Mouse (Mus musculus): ENCODE measurements around the gene Ppp1r13b. TPM values are rescaled to one million over a fixed set of nuclear protein-coding genes. Genes with fewer than 3 reads are reported as not detected.

Ppp1r13b gene
- polyA plus RNA-seq, 1 experiment from 2014 or later: 19.7 TPM

- ATAC-seq: no peak
- H3K4me1 ChIP-seq (replicated peaks): peaks cover 8% of the 10 kb centered on the region; the same call in 1 of the 2 replicates
- no peaks in the 10 kb centered on the region for H3K9me3 ChIP-seq
- H3K27me3 ChIP-seq: no peaks in the 10 kb centered on the region
- H3K4me2 ChIP-seq (replicated peaks): no peak overlapping the region
- WGBS: 67% methylated on average over 7 of the region's 7 CpGs
- H3K36me3 ChIP-seq: no peaks in the 10 kb centered on the region
- H3K4me3 ChIP-seq (replicated peaks): no peak overlapping the region
- H3K9ac ChIP-seq (replicated peaks): no peak overlapping the region
- H3K27ac ChIP-seq: no peak overlapping the region
These were observed 10.8 kb downstream of the Ppp1r13b start for GRCm38 (mm10) chr12:111896908-111897661.

GRCm38 (mm10) chr12:111894082-111894481 is 13.8 kb downstream of the Ppp1r13b start:
- Histone ChIP-seq H3K4me1 (replicated peaks) (no peaks in the 10 kb centered on the region), H3K27ac (no peak overlapping the region), H3K9me3 (no peaks in the 10 kb centered on the region), H3K27me3 (no peaks in the 10 kb centered on the region), H3K9ac (replicated peaks) (no peak overlapping the region), H3K36me3 (no peaks in the 10 kb centered on the region), H3K4me2 (replicated peaks) (no peak overlapping the region), H3K4me3 (replicated peaks) (no peak overlapping the region)
- no peak for ATAC-seq
- WGBS: 52% methylated on average over 1 of the region's 1 CpGs

DNA sequence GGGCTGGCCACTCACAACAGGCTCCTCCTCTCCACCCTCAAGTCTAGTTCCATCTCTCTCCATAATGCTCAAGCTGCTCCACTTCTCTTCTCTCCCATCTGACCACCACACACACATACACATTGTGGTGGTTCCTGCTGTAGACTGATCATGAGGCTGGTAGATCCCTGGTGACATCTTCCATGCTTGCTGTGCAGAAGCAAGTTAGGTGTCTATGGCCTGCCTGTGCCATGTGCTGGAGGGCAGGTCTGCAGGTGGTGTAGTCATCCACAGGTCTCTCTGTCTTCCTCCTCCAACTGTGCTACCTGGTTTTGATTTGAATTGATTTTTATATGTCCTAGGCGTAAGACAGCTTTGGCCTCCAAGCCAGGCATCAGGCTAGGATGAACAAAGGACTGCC is 14.9 kb downstream of the Ppp1r13b start:
- Histone ChIP-seq H3K9ac (replicated peaks) (no peak overlapping the region), H3K9me3 (no peaks in the 10 kb centered on the region), H3K4me1 (replicated peaks) (no peaks in the 10 kb centered on the region), H3K27me3 (no peaks in the 10 kb centered on the region), H3K36me3 (no peaks in the 10 kb centered on the region), H3K27ac (no peak overlapping the region), H3K4me2 (replicated peaks) (no peak overlapping the region), H3K4me3 (replicated peaks) (no peak overlapping the region)
- WGBS: 93% methylated on average over 1 of the region's 1 CpGs
- no peak for ATAC-seq

GRCm38 (mm10) chr12:111891800-111892199 is 16.1 kb downstream of the Ppp1r13b start:
- no peak overlapping the region for H3K9ac ChIP-seq (replicated peaks)
- no peak overlapping the region for H3K4me2 ChIP-seq (replicated peaks)
- H3K36me3 ChIP-seq: no peaks in the 10 kb centered on the region
- no peaks in the 10 kb centered on the region for H3K4me1 ChIP-seq (replicated peaks)
- H3K27me3 ChIP-seq: no peaks in the 10 kb centered on the region
- WGBS: 84% methylated on average over 4 of the region's 4 CpGs
- H3K9me3 ChIP-seq: no peaks in the 10 kb centered on the region
- H3K4me3 ChIP-seq (replicated peaks): no peak overlapping the region
- H3K27ac ChIP-seq: no peak overlapping the region
- no peak for ATAC-seq

GRCm38 (mm10) chr12:111889251-111889650 is 18.7 kb downstream of the Ppp1r13b start:
- Histone ChIP-seq H3K4me3 (replicated peaks) (no peak overlapping the region), H3K36me3 (no peaks in the 10 kb centered on the region), H3K9ac (replicated peaks) (no peak overlapping the region), H3K4me2 (replicated peaks) (no peak overlapping the region), H3K9me3 (no peaks in the 10 kb centered on the region), H3K27me3 (no peaks in the 10 kb centered on the region), H3K4me1 (replicated peaks) (0 out of 2 replicates have a peak, but pooled peaks cover 3% of the 10 kb centered on the region), H3K27ac (no peak overlapping the region)
- no peak for ATAC-seq
- 90% methylated on average over 3 of the region's 3 CpGs for WGBS

- H3K9me3 ChIP-seq: no peaks in the 10 kb centered on the region
- ATAC-seq: no peak
- 86% methylated on average over 4 of the region's 4 CpGs for WGBS
These were observed 19.5 kb downstream of the Ppp1r13b start for GRCm38 (mm10) chr12:111888303-111888864.

DNA sequence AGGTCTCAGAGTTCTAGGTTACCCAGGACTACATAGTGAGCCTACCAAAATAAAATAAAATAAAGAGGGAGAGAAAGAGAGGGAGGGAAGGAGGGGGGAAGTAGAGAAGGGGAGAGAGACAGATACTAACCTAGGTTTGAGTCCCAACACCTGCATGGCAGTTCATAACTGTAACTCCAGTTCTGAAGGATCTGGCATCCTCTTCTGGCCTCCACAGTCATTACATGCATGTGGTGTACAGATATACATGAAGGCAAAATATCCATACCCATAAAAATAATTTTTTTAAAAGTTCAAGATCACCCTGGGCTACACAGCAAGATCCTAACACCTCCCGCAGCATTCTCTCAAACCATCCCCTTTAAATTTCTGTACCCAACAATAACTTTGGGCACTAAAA is 20.9 kb downstream of the Ppp1r13b start:
- no peak overlapping the region for H3K4me3 ChIP-seq (replicated peaks)
- H3K36me3 ChIP-seq: no peaks in the 10 kb centered on the region
- no peaks in the 10 kb centered on the region for H3K27me3 ChIP-seq
- no peak for ATAC-seq
- 90% methylated on average over 1 of the region's 1 CpGs for WGBS
- H3K4me1 ChIP-seq (replicated peaks): 0 out of 2 replicates have a peak, but pooled peaks cover 3% of the 10 kb centered on the region
- no peaks in the 10 kb centered on the region for H3K9me3 ChIP-seq
- no peak overlapping the region for H3K9ac ChIP-seq (replicated peaks)
- no peak overlapping the region for H3K4me2 ChIP-seq (replicated peaks)
- H3K27ac ChIP-seq: no peak overlapping the region

More at GRCm38 (mm10) chr12:111888303-111888864, 19.5 kb downstream of the Ppp1r13b start:
- H3K9ac ChIP-seq (replicated peaks): no peak overlapping the region
- no peak overlapping the region for H3K27ac ChIP-seq
- H3K4me2 ChIP-seq (replicated peaks): no peak overlapping the region
- H3K4me3 ChIP-seq (replicated peaks): no peak overlapping the region
- H3K4me1 ChIP-seq (replicated peaks): 0 out of 2 replicates have a peak, but pooled peaks cover 3% of the 10 kb centered on the region
- H3K27me3 ChIP-seq: no peaks in the 10 kb centered on the region
- H3K36me3 ChIP-seq: no peaks in the 10 kb centered on the region

GRCm38 (mm10) chr12:111882852-111883251 is 25.1 kb downstream of the Ppp1r13b start:
- Histone ChIP-seq H3K4me3 (replicated peaks) (no peak overlapping the region), H3K27ac (no peak overlapping the region), H3K36me3 (no peaks in the 10 kb centered on the region), H3K4me2 (replicated peaks) (no peak overlapping the region), H3K9me3 (no peaks in the 10 kb centered on the region), H3K4me1 (replicated peaks) (0 out of 2 replicates have a peak, but pooled peaks cover 3% of the 10 kb centered on the region), H3K27me3 (no peaks in the 10 kb centered on the region), H3K9ac (replicated peaks) (no peak overlapping the region)
- ATAC-seq: no peak
- 73% methylated on average over 4 of the region's 4 CpGs for WGBS

DNA sequence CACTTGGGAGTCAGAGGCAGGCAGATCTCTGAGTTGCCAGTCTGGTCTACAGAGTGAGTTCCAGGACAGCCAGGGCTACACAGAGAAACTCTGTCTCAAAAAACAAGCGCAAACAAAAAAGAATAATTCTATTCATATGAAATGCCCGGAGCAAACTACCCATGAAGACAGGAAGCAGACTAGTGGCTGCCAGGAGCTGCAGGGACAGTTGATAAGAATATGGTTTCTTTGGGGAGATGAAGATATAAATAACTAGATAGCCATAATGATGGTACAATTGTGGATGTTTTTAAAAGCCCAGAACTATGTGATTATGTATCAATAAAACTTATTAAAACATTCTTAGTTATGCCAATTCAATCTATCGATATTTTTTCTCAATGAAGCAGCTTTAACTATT is 25.9 kb downstream of the Ppp1r13b start:
- no peaks in the 10 kb centered on the region for H3K27me3 ChIP-seq
- H3K4me1 ChIP-seq (replicated peaks): 0 out of 2 replicates have a peak, but pooled peaks cover 3% of the 10 kb centered on the region
- ATAC-seq: no peak
- H3K9me3 ChIP-seq: no peaks in the 10 kb centered on the region
- H3K36me3 ChIP-seq: no peaks in the 10 kb centered on the region
- no peak overlapping the region for H3K9ac ChIP-seq (replicated peaks)
- H3K4me2 ChIP-seq (replicated peaks): no peak overlapping the region
- H3K4me3 ChIP-seq (replicated peaks): no peak overlapping the region
- H3K27ac ChIP-seq: no peak overlapping the region
- WGBS: 88% methylated on average over 3 of the region's 3 CpGs

- H3K4me3 ChIP-seq (replicated peaks): no peak overlapping the region
- H3K27ac ChIP-seq: no peak overlapping the region
- H3K4me2 ChIP-seq (replicated peaks): no peak overlapping the region
- peak; percentile 80 for ATAC-seq
- no peaks in the 10 kb centered on the region for H3K9me3 ChIP-seq
- H3K9ac ChIP-seq (replicated peaks): no peak overlapping the region
- no peaks in the 10 kb centered on the region for H3K4me1 ChIP-seq (replicated peaks)
- WGBS: 14% methylated on average over 3 of the region's 3 CpGs
- H3K36me3 ChIP-seq: no peaks in the 10 kb centered on the region
- no peaks in the 10 kb centered on the region for H3K27me3 ChIP-seq
These were observed 29.7 kb downstream of the Ppp1r13b start for GRCm38 (mm10) chr12:111878213-111878612.

DNA sequence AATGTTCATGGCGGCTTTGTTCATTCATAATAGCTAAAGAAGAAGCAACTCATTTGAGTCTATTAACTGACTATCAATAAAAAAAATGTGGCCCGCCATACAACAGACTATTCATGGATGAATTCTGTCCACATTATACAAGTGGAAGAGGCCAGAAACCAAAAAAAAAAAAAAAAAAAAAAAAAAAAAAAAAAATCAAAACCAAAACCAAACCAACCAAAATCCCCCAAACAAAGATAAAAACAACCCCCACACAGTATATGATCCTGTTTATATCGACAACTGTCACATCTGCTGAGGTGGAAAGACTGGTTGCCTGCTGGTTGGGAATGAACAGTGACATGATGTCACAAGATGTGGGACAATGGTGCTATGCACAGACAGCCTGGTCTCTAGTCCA is 32.4 kb downstream of the Ppp1r13b start:
- Histone ChIP-seq H3K9ac (replicated peaks) (no peak overlapping the region), H3K36me3 (no peaks in the 10 kb centered on the region), H3K27me3 (no peaks in the 10 kb centered on the region), H3K4me1 (replicated peaks) (no peaks in the 10 kb centered on the region), H3K9me3 (no peaks in the 10 kb centered on the region), H3K4me3 (replicated peaks) (no peak overlapping the region), H3K4me2 (replicated peaks) (no peak overlapping the region), H3K27ac (no peak overlapping the region)
- ATAC-seq: no peak
- WGBS: 92% methylated on average over 3 of the region's 3 CpGs

DNA sequence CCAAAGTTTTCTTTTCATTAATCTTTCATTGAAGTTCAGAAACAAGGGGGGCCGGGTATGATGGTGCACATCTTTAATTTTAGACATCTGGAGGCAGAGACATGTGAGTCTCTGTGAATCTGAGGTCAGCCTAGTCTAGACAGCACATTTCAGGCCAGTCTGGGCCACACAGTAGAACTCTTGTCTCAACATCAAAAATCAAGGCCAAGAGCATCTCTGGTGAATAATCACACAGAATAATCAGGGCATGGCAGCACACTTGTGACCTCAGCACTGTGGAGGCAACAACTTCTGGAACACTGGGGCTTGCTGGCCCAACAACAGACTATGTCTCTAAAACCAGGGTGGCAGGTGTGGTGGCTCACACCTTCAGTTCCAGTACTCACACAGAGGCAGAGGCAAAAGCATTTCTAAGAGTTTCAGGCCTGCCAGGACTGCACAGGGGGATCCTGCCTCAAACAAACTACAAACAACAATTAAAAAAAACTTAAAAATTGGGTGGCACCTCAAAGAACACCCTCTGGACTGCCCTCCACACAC is 33.2 kb downstream of the Ppp1r13b start:
- no peak overlapping the region for H3K9ac ChIP-seq (replicated peaks)
- no peak overlapping the region for H3K27ac ChIP-seq
- ATAC-seq: no peak
- no peaks in the 10 kb centered on the region for H3K4me1 ChIP-seq (replicated peaks)
- H3K27me3 ChIP-seq: no peaks in the 10 kb centered on the region
- H3K4me3 ChIP-seq (replicated peaks): no peak overlapping the region
- H3K36me3 ChIP-seq: no peaks in the 10 kb centered on the region
- no peak overlapping the region for H3K4me2 ChIP-seq (replicated peaks)
- 64% methylated on average over 1 of the region's 1 CpGs for WGBS
- no peaks in the 10 kb centered on the region for H3K9me3 ChIP-seq

Measured in midbrain, embryonic 13.5 days (tissue).